Mouse (Mus musculus): ENCODE results near the gene Gm9195. TPM values are rescaled to one million over a fixed set of nuclear protein-coding genes. Genes with fewer than 3 reads are reported as not detected.

Gm9195 gene
- not detected for total RNA-seq (2021)
- long read RNA-seq, experiment 1, result 0 reads
- long read RNA-seq, experiment 2, result 0 reads

- DNase-seq, result no peak
These were observed at the start of gene Gm9195 for GRCm38 (mm10) chr14:72491738-72492137. Gene Gm9195, minus strand, starts transcription at chr14:72491838.

- no peak for DNase-seq
These were observed 44.9 kb upstream of the Gm9195 start for GRCm38 (mm10) chr14:72536392-72537017.

DNA sequence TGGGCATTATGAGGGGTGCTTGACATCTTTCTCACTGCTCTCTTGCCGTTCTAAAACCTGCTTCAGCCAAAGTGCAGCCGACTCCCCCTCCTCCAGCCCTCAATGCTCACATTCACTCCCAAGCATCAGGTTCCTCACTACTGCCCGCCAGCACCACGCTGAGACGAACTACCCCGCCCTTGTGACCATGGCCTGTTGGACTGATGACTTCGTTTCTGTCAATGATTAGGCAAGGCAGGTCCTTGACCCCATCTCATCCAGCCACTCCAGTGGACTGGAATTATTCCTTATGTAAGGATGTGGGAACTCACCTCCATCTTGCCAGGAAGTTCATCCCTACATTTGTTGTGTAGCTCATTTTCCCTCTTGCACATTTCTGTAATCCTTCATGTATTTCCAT is 42.2 kb upstream of the Gm9195 start:
- DNase-seq, result no peak

- peak; percentile 27 to 38 for DNase-seq
These were observed 40.6 kb upstream of the Gm9195 start for GRCm38 (mm10) chr14:72532028-72532917.

- DNase-seq, result no peak
These were observed 35.5 kb upstream of the Gm9195 start for GRCm38 (mm10) chr14:72527126-72527525.

DNA sequence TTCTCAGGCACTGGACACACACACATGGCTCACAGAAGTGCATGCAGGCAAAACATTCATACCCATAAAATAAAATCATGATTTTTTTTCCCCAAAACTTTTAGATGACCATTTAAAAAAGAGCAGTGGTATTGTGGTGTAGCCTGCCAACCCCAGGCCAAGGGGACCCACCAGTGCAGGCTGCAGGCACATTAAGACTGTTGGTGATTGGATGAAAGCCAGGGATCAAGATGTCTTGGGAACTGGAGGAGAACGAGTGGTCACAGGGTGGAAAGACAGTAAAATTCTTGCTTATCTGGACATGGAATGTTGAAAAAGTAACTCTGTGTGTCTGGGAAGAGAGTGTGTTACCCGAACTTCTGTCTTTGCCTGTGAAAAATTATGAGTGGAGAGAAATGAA is 27.9 kb upstream of the Gm9195 start:
- DNase-seq, result no peak

GRCm38 (mm10) chr14:72518786-72519185 is 27.1 kb upstream of the Gm9195 start:
- no peak for DNase-seq

DNA sequence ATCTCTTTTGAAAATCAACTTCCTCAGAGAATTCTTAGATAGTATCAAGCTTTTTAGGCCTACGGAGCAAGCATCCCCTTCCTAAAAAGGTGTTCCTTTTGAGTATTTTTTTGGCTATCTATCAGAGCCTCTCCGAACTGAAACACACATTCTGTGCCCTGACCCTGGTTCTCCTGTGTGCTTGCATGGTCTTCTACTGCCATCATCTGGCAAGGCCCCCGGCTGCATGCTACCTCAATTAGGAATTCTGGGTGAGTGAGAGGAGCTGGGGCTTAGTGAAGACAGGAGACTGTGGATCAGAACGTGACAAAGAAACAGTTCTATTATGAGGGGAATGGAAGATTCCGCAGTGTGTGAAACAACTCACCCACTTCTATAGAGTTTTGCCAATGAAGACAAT is 24.7 kb upstream of the Gm9195 start:
- peak; percentile 44 to 47 for DNase-seq

GRCm38 (mm10) chr14:72506723-72507420 is 15.2 kb upstream of the Gm9195 start:
- DNase-seq, result no peak

- DNase-seq, result peak; percentile 5 to 11
These were observed 14.5 kb upstream of the Gm9195 start for GRCm38 (mm10) chr14:72506018-72506722.

GRCm38 (mm10) chr14:72504985-72505384 is 13.3 kb upstream of the Gm9195 start:
- peak in 1 of 2 experiments; percentile 4 for DNase-seq

DNA sequence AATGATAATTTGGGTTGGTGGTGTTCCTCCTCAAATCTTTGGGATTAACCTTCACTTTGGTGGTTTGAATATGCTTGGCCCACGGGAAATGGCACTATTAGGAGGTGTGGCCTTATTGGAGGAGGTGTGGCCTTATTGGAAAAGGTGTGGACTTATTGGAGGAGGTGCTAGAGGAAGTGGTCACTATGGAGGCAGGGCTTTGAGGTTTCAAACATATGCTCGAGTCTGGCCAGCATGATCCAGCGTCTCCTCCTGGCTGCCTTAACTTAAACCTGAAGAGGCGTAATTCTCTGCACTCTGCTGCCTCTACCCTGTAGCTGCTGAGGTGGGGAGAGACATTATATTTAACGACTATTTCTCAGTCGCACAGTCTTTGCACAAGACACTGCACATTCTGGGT is 11.6 kb upstream of the Gm9195 start:
- DNase-seq, result no peak

- no peak for DNase-seq
These were observed 2.1 kb upstream of the Gm9195 start for GRCm38 (mm10) chr14:72493775-72494174.

DNA sequence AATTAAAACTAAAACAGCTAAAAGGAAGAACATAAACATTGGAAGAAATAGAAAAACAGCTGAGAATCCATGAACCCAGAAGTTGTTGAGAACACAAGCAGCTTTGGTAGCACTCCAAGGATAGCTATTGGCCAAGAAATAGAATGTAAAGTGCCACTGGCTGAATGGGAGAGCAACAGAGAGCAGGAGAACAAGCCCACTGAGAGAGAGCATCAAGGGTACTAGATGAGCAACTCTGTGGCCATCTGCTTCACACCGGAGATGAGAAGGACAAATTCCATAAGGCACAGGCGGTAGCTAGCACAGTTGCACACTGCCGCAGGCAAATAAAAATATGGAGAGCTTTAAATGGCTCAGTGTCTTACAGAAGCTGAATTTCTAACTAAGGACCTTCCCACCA is 1.3 kb downstream of the Gm9195 start:
- DNase-seq, result no peak

DNA sequence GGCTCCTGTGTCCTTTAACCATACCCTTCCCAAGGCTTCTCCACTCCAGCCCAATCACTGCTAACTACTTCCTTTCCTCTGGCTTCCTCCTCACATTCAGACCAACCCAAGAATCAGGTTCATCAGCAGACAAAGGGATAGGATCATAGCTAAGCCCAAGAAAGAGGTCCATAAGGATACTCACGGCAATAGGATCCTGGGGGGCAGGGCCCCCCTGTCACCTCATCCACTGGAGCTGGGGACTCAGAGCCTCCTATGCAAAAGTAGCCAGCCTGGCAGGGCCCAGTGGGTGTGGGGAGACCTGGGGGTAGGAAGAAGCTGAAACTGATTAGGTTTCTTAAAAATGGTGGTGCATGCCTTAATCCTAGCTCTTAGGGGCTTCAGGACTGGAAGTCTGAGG is 17.1 kb downstream of the Gm9195 start:
- no peak for DNase-seq

DNA sequence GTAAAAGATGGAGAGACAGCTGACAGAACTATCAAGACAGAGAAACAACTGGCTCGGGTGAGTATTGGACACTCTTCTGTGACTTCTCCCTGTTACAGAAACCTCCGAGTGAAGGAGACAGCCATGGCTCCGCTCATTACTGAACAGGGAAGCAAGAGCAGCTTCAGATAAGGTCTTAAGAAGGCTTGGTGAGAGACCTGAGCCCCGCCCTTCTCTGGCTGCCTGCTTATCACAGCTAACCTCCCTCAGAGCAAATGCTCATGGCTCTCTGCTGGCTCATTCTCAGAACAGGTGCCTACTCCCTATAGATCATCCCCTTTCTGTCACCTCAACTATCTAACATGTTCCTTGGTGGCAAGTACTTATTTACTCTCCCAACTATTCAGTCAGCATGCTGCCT is 23.2 kb downstream of the Gm9195 start:
- no peak for DNase-seq

DNA sequence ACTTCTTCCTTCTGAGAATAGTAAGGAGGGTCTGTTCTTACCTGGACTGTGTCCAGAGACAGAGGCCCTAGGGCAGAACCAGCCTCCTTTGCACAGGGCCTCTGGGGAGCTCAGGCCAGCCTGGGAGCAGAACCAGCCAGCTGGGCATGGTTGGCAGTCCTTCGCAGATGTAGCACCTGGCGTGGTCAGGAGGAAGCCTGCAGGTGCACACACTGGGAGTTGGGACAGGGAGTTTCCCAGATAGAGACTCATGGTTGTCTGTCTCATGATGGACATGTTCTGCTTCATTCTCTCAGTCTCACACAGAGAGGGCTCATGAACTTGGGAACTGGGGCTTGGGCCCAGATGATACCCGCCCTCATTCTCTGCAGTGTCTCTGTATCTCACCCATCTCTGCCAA is 25.3 kb downstream of the Gm9195 start:
- DNase-seq, result no peak

GRCm38 (mm10) chr14:72461591-72461990 is 30.0 kb downstream of the Gm9195 start:
- no peak for DNase-seq

GRCm38 (mm10) chr14:72460291-72460690 is 31.3 kb downstream of the Gm9195 start:
- peak in 1 of 2 experiments; percentile 13 for DNase-seq

GRCm38 (mm10) chr14:72458930-72459329 is 32.7 kb downstream of the Gm9195 start:
- no peak for DNase-seq

GRCm38 (mm10) chr14:72447141-72448091 is 44.2 kb downstream of the Gm9195 start:
- DNase-seq, result peak; percentile 27

Data from adrenal gland, postnatal 36 days (tissue).